Mouse (Mus musculus) liver, embryonic 14.5 days (tissue): ENCODE measurements around the gene Synj1.

Source experiments
- CTCF ChIP-seq: IDR thresholded peaks from 2 replicates; pipeline ENCODE4 v1.5.1; 2016; ENCODE audit warnings: antibody characterized with exemption, low read depth, control low read depth
- EP300 ChIP-seq: IDR thresholded peaks from 2 replicates; pipeline ENCODE4 v1.6.1; 2016; ENCODE audit warnings: antibody characterized with exemption, low read depth

- TF ChIP-seq CTCF (no peak), EP300 (no peak)
Measured at GRCm38 (mm10) chr16:90933534-90934176, 77.5 kb downstream of the Synj1 start.
